Mouse (Mus musculus) heart, postnatal 0 days (tissue): ENCODE measurements around the gene Tmem63b.

Experiments
- CTCF ChIP-seq: IDR thresholded peaks from 2 replicates; pipeline ENCODE4 v1.5.1; 2016; ENCODE audit warnings: antibody characterized with exemption, control low read depth, low read depth
- EP300 ChIP-seq: IDR thresholded peaks from 2 replicates; pipeline ENCODE4 v1.6.1; 2016; ENCODE audit warnings: antibody characterized with exemption, low read depth

DNA sequence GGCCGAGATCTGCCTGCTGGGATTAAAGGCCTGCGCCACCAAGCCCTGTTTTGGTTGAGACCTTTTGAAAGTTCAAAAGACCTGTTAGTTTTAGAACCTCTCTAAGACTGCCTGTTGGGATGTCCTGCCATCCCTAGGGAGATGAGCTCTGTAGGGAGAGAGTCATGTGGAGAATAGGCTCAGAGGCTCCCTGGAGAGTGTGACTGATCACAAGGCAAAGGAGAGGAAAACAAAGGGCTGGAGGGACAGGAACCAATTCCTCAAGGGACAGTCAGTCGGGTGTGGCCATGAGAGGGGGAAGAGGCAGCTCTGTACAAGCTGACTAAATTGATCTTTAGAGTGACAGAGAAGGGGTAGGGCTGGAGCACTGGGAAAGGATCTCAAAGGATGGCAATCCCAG lies 58.5 kb downstream of the Tmem63b start:
- TF ChIP-seq CTCF (no peak), EP300 (no peak)
